Mouse (Mus musculus) ES-E14 (cell line): ENCODE results near the gene Prmt8. TPM values are rescaled to one million over a fixed set of nuclear protein-coding genes. Genes with fewer than 3 reads are reported as not detected.

Experiments used
- DNase-seq: peaks from one replicate; pipeline ENCODE4 v3.0.0-alpha.2; 2013; ENCODE audit warnings: low read depth, low spot score
- H3K27ac ChIP-seq: 2 replicates; pipeline ENCODE4 v1.5.1; 2012; ENCODE audit warnings: low read depth, mild to moderate bottlenecking, low read length, moderate library complexity, mixed read lengths; ENCODE audit not compliant: poor library complexity, insufficient read depth, severe bottlenecking
- H3K36me3 ChIP-seq: 2 replicates; pipeline ENCODE4 v1.6.1; 2012; ENCODE audit warnings: mild to moderate bottlenecking, low read length, moderate library complexity, mixed read lengths; ENCODE audit not compliant: control insufficient read depth, poor library complexity, insufficient read depth, severe bottlenecking
- H3K4me1 ChIP-seq, 2 experiments: fragments of 150-350 bp in 1 of 2; sonication (generic) in 1 of 2; 2 replicates each; pipeline ENCODE4 v1.6.1; 2012; ENCODE audit warnings: low read length in 2 of 2, mild to moderate bottlenecking in 1 of 2, mixed read lengths in 1 of 2; ENCODE audit not compliant: control insufficient read depth in 2 of 2, insufficient read depth in 2 of 2, poor library complexity in 1 of 2
- H3K4me3 ChIP-seq, 2 experiments: fragments of 150-350 bp in 1 of 2; sonication (generic) in 1 of 2; 2 replicates each; pipeline ENCODE4 v1.5.1; 2012; ENCODE audit warnings: low read length in 2 of 2, low read depth in 1 of 2, mild to moderate bottlenecking in 1 of 2, mixed read lengths in 1 of 2; ENCODE audit not compliant: insufficient read depth in 1 of 2, poor library complexity in 1 of 2, severe bottlenecking in 1 of 2
- H3K9ac ChIP-seq: 2 replicates; pipeline ENCODE4 v1.6.1; 2012; ENCODE audit warnings: low read depth, mild to moderate bottlenecking, low read length, mixed read lengths; ENCODE audit not compliant: poor library complexity, insufficient read depth, severe bottlenecking
- H3K9me3 ChIP-seq: fragments of 150-350 bp; sonication (generic); 2 replicates; pipeline ENCODE4 v1.6.1; 2012; ENCODE audit warnings: low read depth, mild to moderate bottlenecking, low read length; ENCODE audit not compliant: control insufficient read depth, insufficient read depth
- CHD2 ChIP-seq: IDR thresholded peaks from 2 replicates; pipeline ENCODE4 v1.6.1; 2014; ENCODE audit warnings: mild to moderate bottlenecking, low read depth, low read length, inconsistent platforms
- HCFC1 ChIP-seq: IDR thresholded peaks from 2 replicates; pipeline ENCODE4 v1.6.1; 2012; ENCODE audit warnings: low read length, inconsistent platforms, borderline replicate concordance; ENCODE audit not compliant: insufficient read depth
- MAFK ChIP-seq: IDR thresholded peaks from 2 replicates; pipeline ENCODE4 v1.6.1; 2014; ENCODE audit warnings: mild to moderate bottlenecking, low read depth, low read length, inconsistent platforms; ENCODE audit not compliant: insufficient read depth
- ZC3H11A ChIP-seq: IDR thresholded peaks from 2 replicates; pipeline ENCODE4 v1.6.1; 2012; ENCODE audit warnings: low read depth, mild to moderate bottlenecking, inconsistent platforms, low read length, borderline replicate concordance
- ZNF384 ChIP-seq: IDR thresholded peaks from 2 replicates; pipeline ENCODE4 v1.6.1; 2012; ENCODE audit warnings: low read depth, low read length, inconsistent platforms
- in situ Hi-C, 2 experiments: fragments of 600-800 bp; cut with MboI; formaldehyde crosslinking; loops; one replicate each; pipeline ENCODE4 v1.15.1; 2025; ENCODE audit warnings: low sequenced_read_pairs in 2 of 2, inconsistent platforms in 1 of 2; ENCODE audit not compliant: unreplicated experiment in 2 of 2
- total RNA-seq: library from RNA; depleted of rRNA; stranded (reverse); fragments of 300-350 nt; gene quantifications from 2 replicates; pipeline ENCODE4 v1.2.3, GENCODE M21; 2012

The Prmt8 gene
- total RNA-seq, 1 experiment, result 2.1 TPM

DNA sequence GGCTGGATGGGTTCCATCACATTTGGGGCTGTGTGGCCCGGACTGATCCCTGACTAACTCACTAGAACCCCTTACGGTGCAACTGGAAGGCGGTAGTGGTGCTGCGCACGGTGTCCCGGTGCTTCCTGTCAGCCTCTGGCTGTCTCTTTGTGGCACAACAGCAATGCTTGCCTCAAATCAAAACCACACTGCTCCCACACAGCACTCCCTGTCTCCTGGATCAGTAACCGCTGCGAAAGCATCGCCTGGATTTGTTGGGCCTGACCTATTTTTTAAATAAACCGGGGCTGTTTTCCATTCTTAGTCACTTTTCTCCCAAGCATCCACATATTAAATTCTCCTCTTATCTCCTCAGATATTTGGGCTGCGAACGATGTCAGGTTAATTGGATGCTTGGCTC lies 27.0 kb downstream of the Prmt8 start:
- TF ChIP-seq MAFK (no peak), CHD2 (no peak), ZC3H11A (no peak), ZNF384 (no peak), HCFC1 (no peak)
- Histone ChIP-seq H3K9me3 (no peaks in the 10 kb centered on the region), H3K27ac (no peak overlapping the region), H3K4me1 (no peaks in the 10 kb centered on the region), H3K4me3 (no peak overlapping the region), H3K9ac (no peak overlapping the region), H3K36me3 (no peaks in the 10 kb centered on the region)
- in situ Hi-C loops, result no loop called here
- DNase-seq, result no peak

- TF ChIP-seq HCFC1, result no peak
- no peak for TF ChIP-seq ZNF384
- no peak for TF ChIP-seq CHD2
- no peak for TF ChIP-seq MAFK
- TF ChIP-seq ZC3H11A, result no peak
- in situ Hi-C loops, result no loop called here
- Histone ChIP-seq H3K9me3 (no peaks in the 10 kb centered on the region), H3K4me3 (no peak overlapping the region), H3K9ac (no peak overlapping the region), H3K27ac (no peak overlapping the region), H3K4me1 (no peaks in the 10 kb centered on the region; a peak in 1 of 4 replicates), H3K36me3 (no peaks in the 10 kb centered on the region)
- no peak for DNase-seq
These were observed 28.1 kb downstream of the Prmt8 start for GRCm38 (mm10) chr6:127741162-127741561.

DNA sequence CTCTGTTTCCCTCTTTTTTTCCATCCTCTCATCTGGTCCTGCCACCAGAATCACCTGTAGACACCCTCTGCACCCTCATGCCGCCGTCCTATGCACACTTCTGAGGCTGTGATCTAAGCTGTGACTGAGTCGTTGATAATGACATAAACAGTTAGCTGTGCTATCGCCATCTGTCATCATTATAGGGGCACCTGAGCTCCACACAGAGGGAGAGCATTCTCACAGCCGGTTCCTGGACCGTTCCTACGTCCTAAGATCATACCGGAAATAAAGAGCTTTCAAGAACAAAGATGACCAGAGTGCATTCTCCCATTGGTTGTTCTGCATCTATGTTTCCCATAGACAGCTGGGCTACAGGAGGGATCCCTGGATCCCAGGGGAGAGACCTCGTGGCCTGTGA lies 28.6 kb downstream of the Prmt8 start:
- Histone ChIP-seq H3K9me3 (no peaks in the 10 kb centered on the region), H3K4me3 (no peak overlapping the region), H3K27ac (no peak overlapping the region), H3K4me1 (no peaks in the 10 kb centered on the region; a peak in 1 of 4 replicates), H3K36me3 (no peaks in the 10 kb centered on the region), H3K9ac (no peak overlapping the region)
- DNase-seq, result no peak
- in situ Hi-C loops, result no loop called here
- TF ChIP-seq MAFK (no peak), ZNF384 (no peak), CHD2 (no peak), HCFC1 (no peak), ZC3H11A (no peak)

DNA sequence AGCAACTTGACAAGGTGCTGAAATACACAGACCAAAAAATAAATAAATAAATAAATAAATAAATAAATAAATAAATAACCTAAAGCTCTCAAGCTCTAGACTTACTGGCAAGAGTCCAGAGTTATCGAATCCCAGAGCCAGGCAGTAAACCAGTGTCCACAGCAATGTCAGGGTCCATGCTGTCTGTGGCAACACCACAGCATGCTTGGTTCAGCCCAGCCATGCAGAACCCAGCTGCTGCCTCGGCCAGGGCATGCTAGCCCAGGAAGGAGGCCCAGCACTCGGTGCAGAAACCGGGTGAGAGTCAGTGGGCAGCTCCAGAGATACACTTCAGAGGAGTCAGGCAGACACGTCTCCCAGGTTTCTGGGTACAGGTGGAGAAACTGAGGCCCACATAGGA lies 29.4 kb downstream of the Prmt8 start:
- Histone ChIP-seq H3K9ac (no peak overlapping the region), H3K9me3 (no peaks in the 10 kb centered on the region), H3K27ac (no peak overlapping the region), H3K4me3 (no peak overlapping the region), H3K36me3 (no peaks in the 10 kb centered on the region), H3K4me1 (peaks cover 0 to 3% of the 10 kb centered on the region in 2 experiments; a peak in 1 of 4 replicates)
- TF ChIP-seq ZNF384 (no peak), HCFC1 (no peak), ZC3H11A (no peak), MAFK (no peak), CHD2 (no peak)
- no peak for DNase-seq
- in situ Hi-C loops, result no loop called here

DNA sequence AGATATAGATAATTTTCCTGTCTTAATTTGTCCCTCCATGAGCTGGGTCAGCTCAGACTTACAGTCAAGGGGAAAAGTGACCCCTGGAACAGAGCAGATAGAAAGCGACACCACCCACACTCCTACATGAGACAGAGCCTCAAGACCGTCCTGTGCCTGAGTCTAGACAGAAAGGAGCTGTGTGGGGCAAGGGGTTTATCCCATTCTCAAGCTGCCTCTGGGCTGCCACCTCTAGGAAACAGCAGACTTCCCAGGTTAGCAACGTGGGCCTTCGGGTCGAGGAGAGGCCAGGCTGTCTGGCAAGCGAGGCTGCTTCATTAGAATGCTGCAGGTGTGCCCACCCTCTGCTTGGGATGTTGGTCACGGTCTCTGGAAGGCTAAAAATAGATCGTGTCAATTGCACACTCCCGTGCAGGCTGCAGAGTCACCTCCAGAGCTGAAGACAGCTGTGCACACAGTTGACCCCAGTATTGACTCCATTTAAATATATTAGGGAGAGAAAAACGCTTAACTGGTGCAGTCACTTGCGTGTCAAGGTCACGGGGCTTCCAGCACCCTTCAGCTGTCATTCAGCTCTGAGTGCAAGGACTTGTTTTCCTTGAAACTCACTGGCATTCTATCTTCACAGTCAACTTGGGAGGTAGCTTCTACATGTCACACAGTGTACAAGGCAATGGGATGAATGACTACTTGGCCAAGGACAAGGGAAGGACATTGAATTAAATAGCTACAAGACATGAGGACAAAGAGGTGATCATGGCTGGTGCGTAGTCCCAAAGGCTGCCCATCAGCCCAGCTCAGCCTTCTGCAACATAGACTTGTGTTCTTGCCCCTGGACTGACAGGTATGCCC lies 33.9 kb downstream of the Prmt8 start:
- H3K27ac ChIP-seq, result no peak overlapping the region
- H3K4me1 ChIP-seq, result peaks cover 0 to 5% of the 10 kb centered on the region in 2 experiments; a peak in 2 of 4 replicates
- H3K9me3 ChIP-seq, result no peaks in the 10 kb centered on the region
- H3K4me3 ChIP-seq, result no peak overlapping the region
- H3K36me3 ChIP-seq, result no peaks in the 10 kb centered on the region
- H3K9ac ChIP-seq, result no peak overlapping the region
- TF ChIP-seq ZC3H11A (no peak), HCFC1 (no peak), MAFK (no peak), CHD2 (no peak), ZNF384 (no peak)
- in situ Hi-C loops, result no loop called here
- DNase-seq, result no peak
